Mouse (Mus musculus): ENCODE data around the gene Abraxas1.

Gene Abraxas1

GRCm38 (mm10) chr5:100820483-100821184, at the start of gene Abraxas1:
Gene Abraxas1, minus strand, starts transcription at chr5:100820965.
- DNase-seq (ENCODE audit: low spot score in 2 of 2) = peak; percentile 78 to 87

GRCm38 (mm10) chr5:100869197-100869895, 48.6 kb upstream of the Abraxas1 start:
- DNase-seq (ENCODE audit: low spot score in 2 of 2) = no peak

GRCm38 (mm10) chr5:100866183-100866582, 45.4 kb upstream of the Abraxas1 start:
- peak in 1 of 2 experiments; percentile 30 for DNase-seq (ENCODE audit: low spot score in 2 of 2)

- peak in 1 of 2 experiments; percentile 59 for DNase-seq (ENCODE audit: low spot score in 2 of 2)
Measured at GRCm38 (mm10) chr5:100864438-100864837, 43.7 kb upstream of the Abraxas1 start.

GRCm38 (mm10) chr5:100863091-100863490, 42.3 kb upstream of the Abraxas1 start:
- DNase-seq (ENCODE audit: low spot score in 2 of 2) = no peak

- peak in 1 of 2 experiments; percentile 7 for DNase-seq (ENCODE audit: low spot score in 2 of 2)
Measured at GRCm38 (mm10) chr5:100861811-100862210, 41.0 kb upstream of the Abraxas1 start.

GRCm38 (mm10) chr5:100861140-100861539, 40.4 kb upstream of the Abraxas1 start:
- DNase-seq (ENCODE audit: low spot score in 2 of 2) = no peak

GRCm38 (mm10) chr5:100860417-100861053, 39.8 kb upstream of the Abraxas1 start:
- peak; percentile 8 to 78 for DNase-seq (ENCODE audit: low spot score in 2 of 2)

- no peak for DNase-seq (ENCODE audit: low spot score in 2 of 2)
Measured at GRCm38 (mm10) chr5:100856552-100856951, 35.8 kb upstream of the Abraxas1 start.

- no peak for DNase-seq (ENCODE audit: low spot score in 2 of 2)
Measured at GRCm38 (mm10) chr5:100853963-100854362, 33.2 kb upstream of the Abraxas1 start.

- DNase-seq (ENCODE audit: low spot score in 2 of 2) = no peak
Measured at GRCm38 (mm10) chr5:100847143-100847542, 26.4 kb upstream of the Abraxas1 start.

GRCm38 (mm10) chr5:100846599-100846920, 25.8 kb upstream of the Abraxas1 start:
- DNase-seq (ENCODE audit: low spot score in 2 of 2) = no peak

GRCm38 (mm10) chr5:100845848-100846598, 25.3 kb upstream of the Abraxas1 start:
- DNase-seq (ENCODE audit: low spot score in 2 of 2) = peak; percentile 84 to 88

- peak; percentile 14 to 39 for DNase-seq (ENCODE audit: low spot score in 2 of 2)
Measured at GRCm38 (mm10) chr5:100845485-100845847, 24.7 kb upstream of the Abraxas1 start, which contains the start of gene Gpat3. Gene Gpat3, plus strand, starts transcription at chr5:100845713.

GRCm38 (mm10) chr5:100844485-100844884, 23.7 kb upstream of the Abraxas1 start:
- DNase-seq (ENCODE audit: low spot score in 2 of 2) = no peak

GRCm38 (mm10) chr5:100837907-100838306, 17.1 kb upstream of the Abraxas1 start:
- no peak for DNase-seq (ENCODE audit: low spot score in 2 of 2)

- DNase-seq (ENCODE audit: low spot score in 2 of 2) = no peak
Measured at GRCm38 (mm10) chr5:100835862-100836538, 15.2 kb upstream of the Abraxas1 start.

- DNase-seq (ENCODE audit: low spot score in 2 of 2) = no peak
Measured at GRCm38 (mm10) chr5:100833841-100834240, 13.1 kb upstream of the Abraxas1 start.

GRCm38 (mm10) chr5:100832680-100833079, 11.9 kb upstream of the Abraxas1 start:
- no peak for DNase-seq (ENCODE audit: low spot score in 2 of 2)

GRCm38 (mm10) chr5:100828701-100829100, 7.9 kb upstream of the Abraxas1 start:
- no peak for DNase-seq (ENCODE audit: low spot score in 2 of 2)

- no peak for DNase-seq (ENCODE audit: low spot score in 2 of 2)
Measured at GRCm38 (mm10) chr5:100826531-100826930, 5.8 kb upstream of the Abraxas1 start.

Measured in urinary bladder, postnatal 36 days (tissue).